Mouse (Mus musculus) kidney, postnatal 14 days (tissue): ENCODE results near the gene Ttc39b.

Experiments
- DNase-seq: peaks from one replicate; pipeline ENCODE4 v3.0.0; 2022; ENCODE audit warnings: mixed read lengths

The Ttc39b gene

DNA sequence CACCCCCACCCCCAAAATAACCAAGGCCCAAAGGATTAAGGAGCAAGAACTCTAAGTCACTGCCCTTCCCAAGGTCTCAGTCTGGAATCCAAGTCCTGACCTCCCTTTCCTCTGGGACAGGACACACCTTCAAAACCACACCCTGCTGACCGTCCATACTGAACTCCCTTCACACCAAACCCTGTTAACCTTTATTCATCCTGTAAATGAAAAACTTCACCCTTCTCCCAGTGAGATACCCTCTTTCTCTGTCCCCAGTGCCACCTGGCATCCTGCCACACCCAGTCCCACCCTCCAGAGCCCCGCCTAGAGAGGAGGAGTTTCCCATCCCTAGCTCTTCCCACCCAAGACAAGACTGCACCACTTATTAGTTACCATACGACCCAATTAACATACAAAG is 7.3 kb downstream of the Ttc39b start:
- DNase-seq: peak; percentile 28

DNA sequence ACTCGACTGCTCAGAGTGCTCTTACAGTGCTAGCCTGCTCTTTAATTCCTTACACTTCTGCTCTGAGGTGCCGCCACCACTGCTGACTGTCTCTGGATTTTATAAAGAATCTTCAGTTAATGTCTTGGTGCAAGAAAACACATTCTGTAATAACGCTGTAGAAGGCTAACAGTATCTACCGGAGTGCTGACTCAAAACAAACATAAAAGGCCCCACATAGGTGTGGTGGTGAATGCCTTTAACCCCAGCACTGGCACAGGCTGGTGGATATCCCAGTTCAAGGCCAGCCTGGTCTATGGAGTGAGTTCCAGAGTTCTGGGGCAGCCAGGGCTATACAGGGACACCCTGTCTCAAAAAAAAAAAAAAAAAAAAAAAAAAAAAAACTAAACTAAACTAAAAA is 8.1 kb downstream of the Ttc39b start:
- no peak for DNase-seq

DNA sequence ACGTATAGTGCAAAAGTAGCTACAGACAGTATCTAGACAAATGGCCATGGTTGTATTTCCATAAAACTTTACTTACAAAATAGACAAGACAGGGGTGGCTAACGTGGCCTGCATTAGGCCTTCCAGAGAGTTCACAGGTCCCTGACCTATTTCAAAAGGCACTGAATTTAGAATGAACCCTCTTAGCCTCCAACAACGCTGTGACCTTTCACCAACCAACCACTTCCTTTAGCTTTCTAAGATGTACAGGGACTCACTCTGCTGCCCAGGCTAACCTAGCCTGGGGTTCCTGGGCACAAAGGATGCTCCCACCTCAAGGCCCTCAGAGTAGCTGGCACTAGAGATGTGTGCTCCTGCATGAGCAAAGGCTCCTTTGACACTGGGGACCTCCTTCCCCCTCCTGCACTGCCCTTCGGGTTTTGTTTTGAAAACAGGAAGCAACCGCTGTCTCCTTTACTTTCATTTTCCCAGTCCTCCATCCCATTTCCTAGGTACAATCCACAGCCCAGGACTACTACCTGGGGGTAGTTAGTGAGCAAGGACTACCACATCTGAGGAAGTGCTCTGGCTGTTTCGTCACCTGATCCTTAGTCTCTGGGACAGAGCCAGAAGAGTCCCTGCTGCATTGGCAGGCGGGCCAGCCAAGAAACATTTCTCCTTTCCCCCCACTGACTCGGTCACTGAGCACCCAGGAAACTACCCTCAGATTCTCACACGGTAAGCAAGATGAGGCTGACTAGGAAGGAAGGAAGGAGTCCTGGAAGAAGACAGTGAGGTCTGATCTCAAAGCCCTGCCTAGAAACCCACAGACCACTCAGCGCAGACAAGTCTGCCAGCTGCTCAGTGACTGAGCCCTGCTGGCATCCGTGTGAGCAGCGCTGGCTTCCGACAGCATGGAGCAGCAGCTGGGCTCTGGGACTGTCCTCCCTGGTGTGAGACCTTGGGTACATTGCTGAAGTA is 8.9 kb downstream of the Ttc39b start:
- peak; percentile 56 for DNase-seq

DNA sequence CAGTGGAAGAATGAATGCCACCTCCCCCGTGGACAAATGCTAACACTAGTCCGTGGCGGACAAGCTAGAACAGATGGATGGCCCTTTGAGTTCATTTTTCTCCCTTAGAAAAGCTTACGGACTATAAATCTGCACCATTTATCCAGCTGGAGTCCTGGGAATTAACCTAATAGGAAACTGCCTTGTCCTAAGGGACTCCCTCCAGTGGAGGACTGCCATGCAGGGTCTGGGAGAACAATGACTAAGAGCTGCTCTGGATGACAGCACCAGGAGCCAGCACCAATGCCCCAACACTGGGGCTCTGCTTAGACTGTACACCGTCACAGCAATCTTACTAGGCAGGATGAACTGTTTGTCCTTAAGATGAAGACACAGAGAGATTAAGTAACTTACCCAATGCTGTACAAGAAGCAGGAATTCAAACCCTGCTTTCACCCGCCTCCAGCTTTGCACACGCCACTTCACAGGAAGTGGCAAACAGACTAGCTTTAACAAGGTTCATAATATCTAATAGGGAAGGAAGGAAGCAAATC is 9.7 kb downstream of the Ttc39b start:
- peak; percentile 36 for DNase-seq

DNA sequence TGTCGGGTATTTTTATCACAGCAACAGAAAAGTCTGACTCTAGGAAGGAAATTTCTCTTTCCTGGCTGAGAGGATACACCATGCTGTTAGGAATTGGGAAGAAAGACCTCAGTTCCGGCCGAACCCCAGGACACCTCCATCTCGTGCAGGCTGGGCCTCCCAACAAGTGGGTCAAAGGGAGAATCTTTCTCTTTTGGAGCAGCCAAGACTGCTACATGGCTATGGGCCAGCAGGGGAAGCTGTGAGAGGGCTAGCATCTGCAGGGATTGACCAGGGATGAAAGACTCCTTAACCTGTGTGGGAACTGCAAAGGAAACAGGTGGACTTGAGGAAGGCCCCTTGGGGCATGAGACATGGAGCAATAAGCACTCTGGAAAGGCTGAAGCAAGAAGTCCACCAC is 11.7 kb downstream of the Ttc39b start:
- peak; percentile 20 for DNase-seq

DNA sequence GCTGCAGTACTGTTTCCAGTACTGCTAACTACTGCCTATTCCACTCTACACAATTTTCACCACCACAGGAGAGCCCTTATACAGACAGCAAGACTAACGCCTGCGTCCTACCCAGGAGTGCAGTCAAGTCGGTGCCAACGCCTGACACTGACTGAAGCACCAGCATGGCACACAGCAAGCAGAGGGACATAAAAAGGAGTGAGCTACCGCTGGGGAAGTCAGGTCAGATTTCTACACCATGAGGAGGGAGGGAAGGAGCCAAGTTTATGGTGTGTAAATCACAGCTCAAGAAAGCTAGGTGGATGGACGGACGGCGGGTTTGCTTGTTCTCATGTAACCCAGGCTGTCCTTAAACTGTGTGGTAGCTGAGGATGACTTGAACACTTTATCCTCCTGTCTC is 12.6 kb downstream of the Ttc39b start:
- no peak for DNase-seq

DNA sequence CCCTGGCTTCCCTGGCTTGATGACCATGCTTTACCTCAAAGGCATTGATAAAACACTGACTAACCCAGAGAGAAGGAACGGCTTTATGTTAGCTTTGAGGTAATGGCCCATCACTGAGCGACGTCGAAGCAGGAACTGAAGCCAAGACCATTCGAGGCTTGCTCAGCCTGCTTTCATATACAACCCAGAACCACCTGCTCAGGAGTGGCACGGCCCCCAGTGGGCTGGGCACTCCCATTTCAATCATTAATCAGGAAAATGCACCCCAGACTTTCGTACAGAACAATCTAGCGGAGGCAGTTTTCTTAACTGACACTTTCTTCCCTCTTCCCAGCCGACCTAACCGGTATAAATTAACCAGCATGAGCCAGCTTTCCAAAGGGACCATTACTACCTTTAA is 13.1 kb downstream of the Ttc39b start:
- DNase-seq: peak; percentile 47

DNA sequence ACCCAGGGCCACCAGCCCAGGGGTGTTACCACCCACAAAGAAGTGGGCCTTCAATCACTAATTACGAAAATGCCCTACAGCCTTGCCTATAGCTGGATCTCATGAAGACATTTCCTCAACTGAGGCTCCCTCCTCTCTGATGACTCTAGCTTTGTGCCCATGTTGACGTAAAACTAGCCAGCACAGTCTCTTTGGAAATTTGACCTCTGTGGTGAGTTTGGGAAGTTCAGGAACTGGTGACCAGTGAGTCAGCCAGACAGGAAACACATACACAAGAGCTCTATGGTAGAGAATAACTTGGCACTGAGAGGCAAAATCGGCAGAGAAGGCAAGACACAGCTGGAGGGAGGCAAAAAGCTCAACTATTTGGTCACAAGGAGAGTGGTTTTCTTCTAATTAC is 15.1 kb downstream of the Ttc39b start:
- DNase-seq: peak; percentile 27

DNA sequence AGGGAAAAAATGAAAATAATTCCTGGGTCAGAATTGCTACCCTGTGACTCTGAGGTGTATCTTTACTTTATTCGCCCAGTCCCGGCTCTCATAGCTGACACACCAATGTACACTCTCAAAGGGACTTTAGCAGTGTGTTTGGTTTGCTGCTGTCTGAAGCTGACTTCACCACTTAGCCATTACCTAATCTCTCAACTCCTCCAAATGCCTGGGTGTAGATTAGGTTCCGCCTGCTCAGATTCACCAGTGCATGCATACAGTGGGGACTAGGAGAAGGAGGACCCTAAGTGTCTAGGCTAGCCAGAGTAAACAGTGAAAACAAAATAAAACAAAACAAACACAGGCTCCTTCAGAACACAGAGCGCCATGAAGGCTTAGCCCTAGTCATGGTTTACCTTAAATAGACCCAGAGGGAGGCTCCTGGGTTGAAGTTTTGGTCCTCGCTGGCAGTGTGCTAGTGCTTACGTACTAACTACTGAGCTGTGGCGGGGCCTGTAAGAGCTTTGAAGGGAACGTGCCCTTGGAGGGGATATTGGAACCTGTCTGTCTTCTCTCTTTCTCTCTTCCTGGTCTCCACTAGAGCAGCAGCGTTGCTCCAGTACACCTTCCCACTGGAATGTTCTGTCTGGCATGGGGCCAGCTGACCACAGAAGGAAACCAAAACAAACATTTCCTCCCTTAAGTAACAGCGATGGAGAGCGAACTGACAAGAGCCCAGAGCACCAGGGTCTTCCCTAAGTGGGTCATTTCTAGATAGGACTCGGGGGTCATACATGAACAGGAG is 16.2 kb downstream of the Ttc39b start:
- DNase-seq: peak; percentile 77

DNA sequence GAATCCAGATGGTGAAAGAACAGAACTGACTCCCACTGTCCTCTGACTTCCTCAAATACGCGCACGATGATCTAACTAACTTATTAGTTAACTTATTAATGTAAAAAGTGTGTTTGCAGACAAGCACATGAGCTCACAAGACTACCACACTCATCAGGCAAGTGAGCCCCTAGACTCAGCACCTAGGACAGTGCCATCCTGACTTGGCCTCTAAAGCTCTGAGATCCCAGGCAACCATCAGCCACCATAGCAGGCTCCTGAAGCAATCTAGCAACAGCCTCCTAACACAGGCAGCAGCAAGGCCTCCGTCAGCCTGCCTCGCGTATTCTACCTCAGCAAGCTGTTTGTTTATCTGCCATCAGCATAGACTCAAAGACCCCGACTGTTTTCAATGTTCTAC is 17.2 kb downstream of the Ttc39b start:
- DNase-seq: no peak

DNA sequence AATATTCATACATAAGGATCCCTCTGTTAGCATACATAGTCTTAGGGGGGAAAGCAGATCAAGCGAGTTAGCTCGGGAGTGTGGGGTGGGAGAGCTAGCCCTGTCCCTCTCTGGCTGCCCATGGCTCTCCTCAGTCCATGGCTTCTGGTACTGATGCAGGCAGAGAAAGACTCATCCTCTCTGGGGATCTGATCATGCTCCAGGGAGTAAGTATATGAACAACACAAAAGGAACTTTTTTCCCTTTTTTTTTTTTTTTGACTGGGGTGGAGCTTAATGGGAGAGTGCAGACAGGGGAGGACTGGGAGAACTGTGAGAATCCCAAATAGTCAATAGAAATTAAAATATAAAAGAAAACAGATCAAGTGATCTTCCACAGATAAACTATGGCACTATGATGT is 19.0 kb downstream of the Ttc39b start:
- no peak for DNase-seq

DNA sequence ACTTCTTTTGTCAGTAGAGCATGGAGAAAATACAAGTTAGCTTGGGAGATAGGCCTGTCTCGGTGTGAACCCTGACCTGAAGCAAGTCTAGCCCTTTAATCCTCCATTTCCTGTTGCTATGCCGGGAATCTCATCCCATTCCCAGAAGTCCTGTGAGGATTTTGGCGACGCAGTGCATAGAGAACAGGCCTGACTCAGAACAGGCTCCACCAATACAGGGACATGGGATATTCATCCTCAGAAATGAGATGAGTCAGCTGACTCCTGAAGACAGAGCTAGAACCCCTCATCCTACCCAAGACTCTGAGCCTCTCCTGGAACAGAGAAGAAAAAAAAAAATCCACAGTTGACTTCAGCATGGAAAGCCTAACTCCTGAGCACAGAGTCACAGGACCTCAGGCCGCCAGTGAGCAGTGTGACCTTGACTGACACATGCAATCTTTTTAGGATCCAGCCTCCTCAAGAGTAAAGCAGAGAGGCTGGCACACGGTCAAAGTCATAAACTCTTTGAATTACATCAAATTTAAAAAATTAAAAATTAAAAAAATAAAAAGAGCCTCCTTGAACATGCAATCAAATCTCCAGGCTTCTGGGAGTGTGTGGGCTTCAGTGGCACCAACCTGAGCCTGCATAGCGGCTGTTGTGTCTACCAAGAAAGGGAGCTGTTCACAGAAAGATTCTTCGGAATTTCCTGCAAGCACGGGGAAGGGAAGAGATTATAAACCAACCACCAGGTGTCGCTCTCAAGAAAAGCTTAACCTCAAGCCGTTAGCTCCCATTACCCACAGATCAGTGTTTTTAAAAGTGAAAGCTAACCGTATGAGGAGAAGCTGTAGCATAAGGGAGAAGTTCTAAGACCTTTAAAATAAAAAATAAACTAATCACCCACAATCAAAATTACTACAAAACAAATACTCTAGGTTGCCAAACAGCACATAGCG is 20.9 kb downstream of the Ttc39b start:
- DNase-seq: peak; percentile 86

DNA sequence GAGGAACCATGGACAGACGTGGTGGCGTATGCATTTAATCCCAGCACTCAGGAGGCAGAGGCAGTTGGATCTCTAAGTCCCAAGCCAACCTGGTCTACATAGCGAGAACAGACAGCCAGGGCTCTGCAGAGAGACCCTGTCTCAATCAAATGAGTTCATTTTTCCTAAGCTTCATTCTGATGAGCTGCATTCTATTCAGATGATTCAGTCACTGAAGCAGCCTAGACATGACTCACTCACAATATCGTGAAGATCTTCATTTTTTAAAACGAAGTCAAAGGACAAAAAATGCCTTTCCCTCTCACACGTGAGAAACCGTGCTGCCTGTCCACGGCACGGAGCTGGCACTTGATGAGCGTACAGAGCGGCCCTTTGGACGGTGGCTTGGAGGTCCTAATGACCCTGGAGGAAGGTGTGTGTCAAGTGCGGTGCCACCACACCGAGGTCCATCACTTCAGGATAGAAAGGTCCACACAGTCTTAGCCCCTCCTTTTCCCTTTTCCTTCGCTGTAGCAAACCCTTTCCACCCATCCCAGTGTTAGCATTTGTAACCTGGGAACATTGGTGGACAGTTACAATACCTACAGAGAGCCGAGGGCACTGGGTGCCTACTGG is 21.8 kb downstream of the Ttc39b start:
- DNase-seq: no peak

DNA sequence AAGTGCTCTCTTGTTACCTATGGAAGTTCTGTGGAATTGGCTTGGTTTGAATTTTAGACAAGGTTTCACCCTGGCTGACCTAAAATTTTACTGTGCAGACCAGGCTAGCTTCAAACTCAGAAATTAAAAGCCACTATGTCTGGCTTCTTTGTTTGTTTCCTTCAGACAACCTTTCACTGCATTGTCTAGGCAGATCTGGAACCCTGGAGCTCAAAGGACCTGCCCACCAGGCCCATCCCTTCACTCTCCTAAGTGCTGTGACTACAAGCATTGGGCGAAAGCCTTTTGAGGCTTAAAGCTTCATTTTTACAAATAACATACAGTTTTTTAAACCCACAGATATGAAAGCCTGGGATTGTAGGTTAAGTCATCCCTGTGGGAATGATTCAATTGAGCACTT is 22.3 kb downstream of the Ttc39b start:
- no peak for DNase-seq

DNA sequence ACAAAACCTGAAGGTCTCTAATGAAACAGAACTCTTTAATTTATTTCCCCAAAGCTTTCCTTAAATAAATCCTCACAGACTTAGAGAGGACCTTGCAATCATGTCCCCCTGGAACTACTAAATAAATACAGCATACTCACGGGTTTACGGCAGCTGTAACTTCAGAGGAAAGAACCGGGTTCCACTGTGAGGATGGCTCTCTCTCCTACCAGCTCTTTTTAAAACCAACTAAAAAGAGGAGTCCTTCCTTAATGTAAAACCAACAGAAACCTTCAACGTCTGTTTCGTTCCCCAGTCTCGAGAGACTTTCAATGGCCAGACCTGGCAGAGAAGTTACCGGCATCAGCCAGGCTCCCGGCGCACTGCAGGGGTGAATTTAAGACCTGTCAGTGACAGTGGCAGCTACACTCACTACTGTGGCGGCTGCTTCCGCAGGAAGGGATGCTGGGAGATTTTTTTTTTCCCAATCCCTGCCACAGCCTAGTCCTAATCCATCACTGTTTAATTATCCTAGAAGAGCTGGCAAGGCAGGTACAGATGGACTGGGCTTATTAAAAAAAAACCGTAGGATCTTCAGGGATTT is 39.2 kb downstream of the Ttc39b start:
- peak; percentile 48 for DNase-seq

DNA sequence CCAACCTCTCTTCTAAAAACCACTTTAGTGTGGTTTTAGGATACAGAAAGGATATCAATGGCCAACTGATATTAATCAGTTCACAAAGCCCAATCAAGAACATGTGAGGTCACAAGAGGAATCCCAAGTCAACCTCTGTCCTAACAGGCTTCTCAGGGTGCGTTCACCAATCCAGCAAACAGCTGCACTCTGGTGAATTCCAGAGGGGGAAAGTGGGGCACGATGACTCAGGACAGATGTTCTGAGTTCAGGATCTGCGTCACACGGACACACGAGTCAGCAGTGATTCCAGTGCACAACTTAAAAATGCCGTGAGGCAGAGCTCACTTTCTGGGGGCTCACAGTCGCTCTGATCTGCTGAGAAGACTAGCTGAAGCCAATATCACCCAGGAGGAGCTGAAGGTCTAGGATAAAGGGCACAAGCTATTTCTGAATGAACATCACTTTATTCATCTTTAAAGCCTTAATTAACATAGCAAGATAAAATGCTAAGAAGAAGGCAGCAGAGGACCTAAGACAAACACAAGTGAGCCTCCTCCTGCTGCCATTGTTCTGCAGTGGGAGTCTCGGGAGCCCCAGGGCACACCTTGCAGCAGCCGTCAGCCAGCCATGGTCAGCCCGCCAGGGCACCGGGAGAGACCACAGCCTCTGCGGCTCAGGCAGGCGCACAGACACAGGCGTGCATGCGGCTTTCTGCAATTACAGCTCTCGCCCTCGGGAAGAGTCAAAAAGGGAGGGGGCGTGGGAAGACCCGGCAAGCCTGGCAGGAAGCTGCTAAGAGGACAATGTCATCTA is 39.9 kb downstream of the Ttc39b start:
- peak; percentile 22 for DNase-seq

DNA sequence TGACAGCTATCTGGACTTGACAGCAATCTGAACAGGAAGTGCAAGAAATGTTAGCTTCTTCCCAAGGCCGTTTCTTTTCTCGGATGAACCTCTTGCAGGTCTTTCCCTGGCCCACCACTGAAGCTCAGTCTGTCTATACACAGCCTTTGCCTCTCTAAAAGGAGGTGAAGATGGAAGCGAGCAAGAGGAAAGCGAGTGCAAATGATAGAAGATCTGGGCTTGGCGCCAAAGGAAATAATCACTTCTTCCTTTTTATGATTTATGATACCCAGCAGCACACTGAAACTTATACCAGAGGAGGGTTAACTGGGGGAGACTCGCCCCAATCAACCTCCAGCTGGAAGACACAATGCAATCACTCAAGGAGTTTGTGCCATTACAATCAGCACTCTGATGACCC is 41.6 kb downstream of the Ttc39b start:
- peak; percentile 31 for DNase-seq

DNA sequence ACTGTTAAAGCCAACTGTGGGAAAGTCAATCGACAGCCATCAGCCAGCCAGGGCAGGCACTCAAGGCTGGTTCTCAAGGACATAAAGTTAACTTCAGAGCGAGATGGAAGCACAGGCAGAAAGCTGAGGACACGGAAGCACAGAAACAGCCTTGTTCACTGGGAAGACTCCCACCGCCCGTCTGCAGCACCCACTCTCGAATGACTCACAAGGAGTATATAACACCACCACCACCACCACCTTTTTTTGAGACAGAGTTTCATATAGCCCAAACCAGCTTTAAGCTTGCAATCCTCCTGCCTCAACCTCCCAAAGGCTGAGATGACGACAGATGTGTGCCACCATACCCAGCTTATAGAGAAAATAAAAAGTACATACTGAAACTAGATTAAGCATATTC is 44.8 kb downstream of the Ttc39b start:
- no peak for DNase-seq

DNA sequence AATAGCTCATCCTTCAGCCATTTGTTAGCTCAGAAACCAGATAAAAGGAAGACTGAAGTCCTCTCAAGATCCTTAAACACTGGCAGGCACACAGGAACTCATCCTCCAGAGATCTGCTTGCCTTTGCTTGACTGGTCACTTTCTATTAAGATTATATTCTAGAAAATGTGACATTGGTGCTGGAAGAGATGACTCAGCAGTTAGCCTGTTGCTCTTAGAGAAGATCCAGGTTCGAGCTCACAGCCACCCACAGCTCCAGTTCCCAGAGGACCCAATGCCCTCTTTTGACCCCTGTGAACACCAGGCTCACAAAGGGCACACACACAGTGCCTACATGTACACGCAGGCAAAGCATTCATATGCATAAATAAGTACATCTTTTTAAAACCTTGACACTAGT is 49.8 kb downstream of the Ttc39b start:
- no peak for DNase-seq

DNA sequence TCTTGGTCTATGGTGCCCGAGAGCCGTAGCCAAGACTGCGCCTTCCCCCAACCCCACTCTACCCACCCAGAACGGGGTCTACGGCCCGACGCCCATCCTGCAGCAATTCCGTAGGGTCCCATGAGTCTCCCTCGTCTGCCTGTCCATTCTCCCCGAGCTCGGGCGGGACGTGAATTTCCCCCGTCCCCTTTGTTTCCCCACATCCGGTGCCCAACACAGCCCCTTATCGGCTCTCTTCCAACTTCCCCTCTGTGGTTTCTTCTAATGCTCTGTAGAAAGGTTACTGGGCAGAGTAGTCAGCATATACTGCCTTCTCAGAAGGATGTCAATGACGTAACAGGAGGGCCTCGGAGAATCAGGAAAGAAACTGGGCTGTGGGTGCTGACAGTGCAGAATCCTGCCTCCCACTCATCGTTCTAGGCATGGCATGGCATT is 50.4 kb downstream of the Ttc39b start:
- DNase-seq: no peak
